Mouse (Mus musculus) kidney, embryonic 15.5 days (tissue): ENCODE data around the gene Atp23. TPM values are rescaled to one million over a fixed set of nuclear protein-coding genes. Genes with fewer than 3 reads are reported as not detected.

Source experiments
- ATAC-seq: fragments of 200-750 bp; cut with Nextera tagmentation; replicated peaks from 2 replicates; pipeline ENCODE4 v1.8.0; 2017; ENCODE audit warnings: moderate TSS enrichment; ENCODE audit not compliant: low FRiP score
- H3K27ac ChIP-seq: fragments of 300-500 bp; sonication (generic); 2 replicates; pipeline ENCODE4 v1.5.1; 2015; ENCODE audit warnings: mild to moderate bottlenecking, inconsistent platforms
- H3K27me3 ChIP-seq: fragments of 300-500 bp; sonication (generic); 2 replicates; pipeline ENCODE4 v1.6.1; 2015; ENCODE audit warnings: inconsistent platforms
- H3K36me3 ChIP-seq: fragments of 300-500 bp; sonication (generic); 2 replicates; pipeline ENCODE4 v1.6.1; 2015; ENCODE audit warnings: inconsistent platforms
- H3K4me1 ChIP-seq: fragments of 300-500 bp; sonication (generic); 2 replicates; pipeline ENCODE4 v1.6.1; 2015; ENCODE audit warnings: inconsistent platforms
- H3K4me2 ChIP-seq: fragments of 300-500 bp; sonication (generic); 2 replicates; pipeline ENCODE4 v1.6.1; 2015; ENCODE audit warnings: moderate library complexity, mild to moderate bottlenecking, inconsistent platforms
- H3K4me3 ChIP-seq: fragments of 300-500 bp; sonication (generic); replicated peaks from 2 replicates; pipeline ENCODE4 v1.5.1; 2015; ENCODE audit warnings: mild to moderate bottlenecking, inconsistent platforms
- H3K9ac ChIP-seq: fragments of 300-500 bp; sonication (generic); 2 replicates; pipeline ENCODE4 v1.6.1; 2015; ENCODE audit warnings: mild to moderate bottlenecking, inconsistent platforms
- H3K9me3 ChIP-seq: fragments of 300-500 bp; sonication (generic); replicated peaks from 2 replicates; pipeline ENCODE4 v1.6.1; 2016; ENCODE audit warnings: inconsistent platforms
- WGBS: fragments of 180-500 bp; shearing (Covaris S2); methylation state at CpG from one replicate; pipeline ENCODE4 v1.1.7; 2015; ENCODE audit warnings: mixed read lengths; 5-methylcytosine and 5-hydroxymethylcytosine counted together
- polyA plus RNA-seq: library from polyadenylated mRNA; unstranded; fragments of >200 nt; fragmentation: Nextera tagmentation; extraction: Ambion mirVana; gene quantifications from 2 replicates; pipeline ENCODE4 v1.2.1, GENCODE M21; 2015

The Atp23 gene
- polyA plus RNA-seq, 1 experiment from 2014 or later = 19.5 TPM

- Histone ChIP-seq H3K4me1 (peaks cover 17% of the 10 kb centered on the region), H3K9me3 (0 out of 2 replicates have a peak, but pooled peaks cover 2% of the 10 kb centered on the region), H3K9ac (peak overlapping the region; percentile 40), H3K27me3 (no peaks in the 10 kb centered on the region), H3K27ac (peak overlapping the region; percentile 90), H3K36me3 (no peaks in the 10 kb centered on the region), H3K4me3 (peak overlapping the region; percentile 48), H3K4me2 (peak overlapping the region; percentile 71)
- ATAC-seq = no peak
- WGBS = 75% methylated on average over 8 of the region's 8 CpGs
Observed at GRCm38 (mm10) chr10:126905086-126905485, 3.9 kb upstream of the Atp23 start.

GRCm38 (mm10) chr10:126904221-126904620, 3.1 kb upstream of the Atp23 start:
- Histone ChIP-seq H3K9ac (no peak overlapping the region), H3K4me1 (peaks cover 21% of the 10 kb centered on the region), H3K4me3 (no peak overlapping the region), H3K4me2 (no peak overlapping the region), H3K27me3 (no peaks in the 10 kb centered on the region), H3K36me3 (peaks cover under 1% of the 10 kb centered on the region; the same call in 1 of the 2 replicates), H3K9me3 (0 out of 2 replicates have a peak, but pooled peaks cover 2% of the 10 kb centered on the region), H3K27ac (no peak overlapping the region)
- 30% methylated on average over 5 of the region's 5 CpGs for WGBS
- no peak for ATAC-seq

GRCm38 (mm10) chr10:126901488-126901843, 311 bp upstream of the Atp23 start:
- no peaks in the 10 kb centered on the region for H3K27me3 ChIP-seq
- WGBS = 0% methylated on average over 4 of the region's 4 CpGs
- H3K27ac ChIP-seq = no peak overlapping the region
- peak overlapping the region; percentile 69 for H3K4me3 ChIP-seq
- no peak overlapping the region for H3K9ac ChIP-seq
- peaks cover 21% of the 10 kb centered on the region for H3K4me1 ChIP-seq
- no peak; the same call in 1 of the 2 replicates for ATAC-seq
- peaks cover 18% of the 10 kb centered on the region for H3K36me3 ChIP-seq
- H3K4me2 ChIP-seq = peak overlapping the region; percentile 90
- H3K9me3 ChIP-seq = no peaks in the 10 kb centered on the region

- Histone ChIP-seq H3K4me2 (no peak overlapping the region), H3K36me3 (peaks cover 68% of the 10 kb centered on the region), H3K9ac (no peak overlapping the region), H3K27me3 (no peaks in the 10 kb centered on the region), H3K4me1 (peaks cover 12% of the 10 kb centered on the region), H3K4me3 (no peak overlapping the region), H3K27ac (no peak overlapping the region), H3K9me3 (no peaks in the 10 kb centered on the region)
- WGBS = 48% methylated on average over 6 of the region's 6 CpGs
- no peak for ATAC-seq
Observed at GRCm38 (mm10) chr10:126895891-126896290, 5.3 kb downstream of the Atp23 start.

- Histone ChIP-seq H3K27me3 (no peaks in the 10 kb centered on the region), H3K27ac (no peak overlapping the region), H3K4me2 (no peak overlapping the region), H3K4me3 (no peak overlapping the region), H3K4me1 (no peaks in the 10 kb centered on the region), H3K9me3 (no peaks in the 10 kb centered on the region), H3K36me3 (peaks cover 85% of the 10 kb centered on the region), H3K9ac (no peak overlapping the region)
- 93% methylated on average over 15 of the region's 15 CpGs for WGBS
- ATAC-seq = no peak
Observed at GRCm38 (mm10) chr10:126894061-126894460, 7.1 kb downstream of the Atp23 start.

GRCm38 (mm10) chr10:126893145-126893544, 8.0 kb downstream of the Atp23 start:
- no peak overlapping the region for H3K4me3 ChIP-seq
- peaks cover 85% of the 10 kb centered on the region for H3K36me3 ChIP-seq
- no peak overlapping the region for H3K4me2 ChIP-seq
- H3K4me1 ChIP-seq = no peaks in the 10 kb centered on the region
- 0 out of 2 replicates have a peak, but pooled peaks cover 3% of the 10 kb centered on the region for H3K9me3 ChIP-seq
- no peaks in the 10 kb centered on the region for H3K27me3 ChIP-seq
- H3K27ac ChIP-seq = no peak overlapping the region
- WGBS = 94% methylated on average over 7 of the region's 7 CpGs
- no peak for ATAC-seq
- H3K9ac ChIP-seq = no peak overlapping the region

- Histone ChIP-seq H3K27ac (no peak overlapping the region), H3K27me3 (no peaks in the 10 kb centered on the region), H3K36me3 (no peaks in the 10 kb centered on the region), H3K4me2 (no peak overlapping the region), H3K4me1 (0 out of 2 replicates have a peak, but pooled peaks cover 2% of the 10 kb centered on the region), H3K9ac (no peak overlapping the region), H3K4me3 (no peak overlapping the region), H3K9me3 (no peaks in the 10 kb centered on the region)
- ATAC-seq = no peak
- 81% methylated on average over 3 of the region's 3 CpGs for WGBS
Observed at GRCm38 (mm10) chr10:126873755-126874154, 27.4 kb downstream of the Atp23 start.

GRCm38 (mm10) chr10:126872256-126872655, 28.9 kb downstream of the Atp23 start:
- Histone ChIP-seq H3K4me2 (no peak overlapping the region), H3K27ac (no peak overlapping the region), H3K4me1 (0 out of 2 replicates have a peak, but pooled peaks cover 2% of the 10 kb centered on the region), H3K36me3 (no peaks in the 10 kb centered on the region), H3K9me3 (no peaks in the 10 kb centered on the region), H3K9ac (no peak overlapping the region), H3K4me3 (no peak overlapping the region), H3K27me3 (no peaks in the 10 kb centered on the region)
- 55% methylated on average over 5 of the region's 5 CpGs for WGBS
- no peak for ATAC-seq

GRCm38 (mm10) chr10:126869372-126870318, 31.5 kb downstream of the Atp23 start:
- H3K27me3 ChIP-seq = no peaks in the 10 kb centered on the region
- no peaks in the 10 kb centered on the region for H3K36me3 ChIP-seq
- no peaks in the 10 kb centered on the region for H3K9me3 ChIP-seq
- peak overlapping the region; percentile 30 for H3K4me3 ChIP-seq
- H3K27ac ChIP-seq = no peak overlapping the region
- 0 out of 2 replicates have a peak, but pooled peaks cover 2% of the 10 kb centered on the region for H3K4me1 ChIP-seq
- WGBS = 22% methylated on average over 23 of the region's 23 CpGs
- peak; percentile 76; the same call in 1 of the 2 replicates for ATAC-seq
- H3K4me2 ChIP-seq = peak overlapping the region; percentile 52
- no peak overlapping the region for H3K9ac ChIP-seq

- 90% methylated on average over 8 of the region's 8 CpGs for WGBS
- ATAC-seq = no peak
- H3K27me3 ChIP-seq = no peaks in the 10 kb centered on the region
- H3K4me2 ChIP-seq = no peak overlapping the region
- H3K9me3 ChIP-seq = no peaks in the 10 kb centered on the region
- no peaks in the 10 kb centered on the region for H3K36me3 ChIP-seq
- H3K4me1 ChIP-seq = peaks cover 6% of the 10 kb centered on the region; the same call in 1 of the 2 replicates
- H3K9ac ChIP-seq = no peak overlapping the region
- H3K27ac ChIP-seq = no peak overlapping the region
- no peak overlapping the region for H3K4me3 ChIP-seq
Observed at GRCm38 (mm10) chr10:126865284-126865683, 35.9 kb downstream of the Atp23 start.

GRCm38 (mm10) chr10:126862193-126862592, 39.0 kb downstream of the Atp23 start:
- Histone ChIP-seq H3K4me3 (no peak overlapping the region), H3K4me2 (no peak overlapping the region), H3K4me1 (peaks cover 5% of the 10 kb centered on the region; the same call in 1 of the 2 replicates), H3K27me3 (no peaks in the 10 kb centered on the region), H3K9me3 (no peaks in the 10 kb centered on the region), H3K36me3 (no peaks in the 10 kb centered on the region), H3K9ac (no peak overlapping the region), H3K27ac (no peak overlapping the region)
- ATAC-seq = no peak
- WGBS = 60% methylated on average over 12 of the region's 12 CpGs

GRCm38 (mm10) chr10:126853286-126853685, 47.9 kb downstream of the Atp23 start:
- Histone ChIP-seq H3K9me3 (no peaks in the 10 kb centered on the region), H3K4me2 (no peak overlapping the region), H3K4me3 (no peak overlapping the region), H3K4me1 (no peaks in the 10 kb centered on the region), H3K9ac (no peak overlapping the region), H3K27ac (no peak overlapping the region), H3K27me3 (no peaks in the 10 kb centered on the region), H3K36me3 (no peaks in the 10 kb centered on the region)
- no peak for ATAC-seq
- 81% methylated on average over 10 of the region's 10 CpGs for WGBS
